Mouse (Mus musculus) lung, adult 2 months (tissue): ENCODE measurements around the gene Ogt.

Experiments
- CTCF ChIP-seq: fragments of 200-500 bp; IDR thresholded peaks from 2 replicates; pipeline ENCODE4 v1.5.1; 2011; ENCODE audit warnings: mild to moderate bottlenecking, low read length, control low read depth; ENCODE audit not compliant: insufficient read depth
- POLR2A ChIP-seq: fragments of 200-500 bp; IDR thresholded peaks from 2 replicates; pipeline ENCODE4 v1.6.1; 2011; ENCODE audit warnings: low read depth, mild to moderate bottlenecking, control low read depth, low read length, borderline replicate concordance; ENCODE audit errors: extremely low read depth

GRCm38 (mm10) chrX:101622539-101622938 is 17.3 kb upstream of the Ogt start:
- TF ChIP-seq CTCF (no peak), POLR2A (no peak)
